Mouse (Mus musculus): ENCODE results near the gene Efcab12.
"Not testable (repeated sequence)": the region's sequence is repeated elsewhere in the genome, so short reads cannot be mapped to it uniquely, and the experiment has no call there.

Efcab12 gene

GRCm38 (mm10) chr6:115838161-115838597 is at the start of gene Efcab12:
TSS of gene Efcab12 (minus strand) at chr6:115838412.
- DNase-seq (ENCODE audit: low spot score) = no peak

GRCm38 (mm10) chr6:115886894-115887293 is 48.7 kb upstream of the Efcab12 start:
- DNase-seq (ENCODE audit: low spot score) = no peak

DNA sequence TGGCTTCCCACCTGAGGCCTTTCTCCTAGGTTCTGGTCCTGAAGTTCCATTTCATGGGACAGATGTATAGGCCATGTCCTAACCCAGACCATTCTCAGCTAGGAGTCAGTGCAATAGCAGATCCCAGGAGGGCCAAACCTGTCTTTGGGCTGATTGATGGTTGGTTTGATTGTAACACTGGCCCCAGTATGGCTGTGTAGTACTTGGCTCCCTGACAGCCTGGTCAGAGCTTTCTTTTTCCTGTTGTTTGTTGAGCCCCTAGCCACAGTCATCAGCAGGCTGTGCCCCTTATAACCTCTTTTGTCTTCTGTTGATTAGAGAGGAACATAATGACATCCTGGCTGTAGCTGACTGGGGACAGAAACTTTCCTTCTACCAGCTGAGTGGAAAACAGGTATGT is 45.8 kb upstream of the Efcab12 start:
- no peak for DNase-seq (ENCODE audit: low spot score)

GRCm38 (mm10) chr6:115880751-115881150 is 42.5 kb upstream of the Efcab12 start:
- DNase-seq (ENCODE audit: low spot score) = no peak

DNA sequence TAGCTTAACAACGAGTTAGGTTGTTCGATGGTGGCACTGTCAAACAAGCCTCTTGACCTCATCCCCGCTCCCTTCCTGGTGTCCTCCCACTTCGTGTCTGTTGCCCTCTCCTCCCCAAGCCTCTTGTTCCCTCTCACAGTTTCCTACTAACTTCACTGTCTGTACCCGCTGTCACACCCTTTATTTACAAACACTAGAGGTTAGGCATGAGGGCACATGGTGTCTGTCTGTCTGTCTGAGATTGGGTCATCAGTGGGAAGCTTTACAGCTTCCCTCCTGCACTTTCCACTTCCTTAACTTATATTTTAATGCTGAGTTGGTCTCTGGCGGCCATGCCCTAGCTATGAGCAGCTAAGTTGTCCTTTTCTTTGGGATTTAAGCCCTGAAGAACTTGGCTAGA is 41.5 kb upstream of the Efcab12 start:
- DNase-seq (ENCODE audit: low spot score) = no peak

DNA sequence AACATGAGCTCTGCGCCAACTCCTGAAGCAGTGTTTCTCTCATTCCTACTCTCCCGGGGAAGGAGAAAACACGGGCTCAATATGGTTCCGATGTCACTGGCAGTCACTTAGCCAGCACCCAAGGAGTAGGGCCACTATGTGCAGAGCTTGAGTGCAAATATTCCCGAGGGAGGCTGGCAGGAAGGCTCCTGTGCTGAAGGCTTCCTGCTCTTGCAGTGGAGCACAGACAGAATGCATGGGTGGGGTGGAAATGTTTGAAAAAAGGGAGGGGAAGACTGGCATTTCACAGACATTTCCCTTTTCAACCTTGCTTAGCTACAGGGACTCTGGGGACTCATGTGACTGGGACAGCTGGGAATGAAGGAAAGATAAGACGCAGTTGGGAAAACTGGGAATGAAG is 40.5 kb upstream of the Efcab12 start:
- DNase-seq (ENCODE audit: low spot score) = no peak

- DNase-seq (ENCODE audit: low spot score) = no peak
Measured at GRCm38 (mm10) chr6:115877239-115877638, 39.0 kb upstream of the Efcab12 start.

- not testable (repeated sequence) for DNase-seq (ENCODE audit: low spot score)
Measured at GRCm38 (mm10) chr6:115871318-115871717, 33.1 kb upstream of the Efcab12 start.

- DNase-seq (ENCODE audit: low spot score) = not testable (repeated sequence)
Measured at GRCm38 (mm10) chr6:115867157-115867556, 28.9 kb upstream of the Efcab12 start.

DNA sequence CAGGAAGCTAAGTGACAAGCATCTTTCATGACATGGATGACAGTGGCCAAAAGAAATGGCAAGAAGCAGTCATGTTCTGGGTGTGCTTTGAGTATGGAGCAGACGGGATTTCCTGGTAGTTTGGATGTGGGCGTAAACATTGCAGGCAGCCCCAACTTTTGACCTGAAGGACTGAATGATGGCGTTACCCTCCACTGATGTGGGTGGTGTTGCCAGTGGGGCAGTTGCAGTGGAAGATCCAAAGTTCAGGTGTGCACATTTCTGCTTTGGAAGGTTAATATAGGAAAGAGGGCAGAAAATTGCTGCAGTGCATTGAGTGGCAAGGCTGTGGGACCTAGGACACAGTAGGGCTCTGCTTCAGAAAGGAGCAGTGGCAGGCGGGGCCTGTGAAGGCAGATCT is 27.0 kb upstream of the Efcab12 start:
- no peak for DNase-seq (ENCODE audit: low spot score)

GRCm38 (mm10) chr6:115863340-115863841 is 25.2 kb upstream of the Efcab12 start:
- no peak for DNase-seq (ENCODE audit: low spot score)

DNA sequence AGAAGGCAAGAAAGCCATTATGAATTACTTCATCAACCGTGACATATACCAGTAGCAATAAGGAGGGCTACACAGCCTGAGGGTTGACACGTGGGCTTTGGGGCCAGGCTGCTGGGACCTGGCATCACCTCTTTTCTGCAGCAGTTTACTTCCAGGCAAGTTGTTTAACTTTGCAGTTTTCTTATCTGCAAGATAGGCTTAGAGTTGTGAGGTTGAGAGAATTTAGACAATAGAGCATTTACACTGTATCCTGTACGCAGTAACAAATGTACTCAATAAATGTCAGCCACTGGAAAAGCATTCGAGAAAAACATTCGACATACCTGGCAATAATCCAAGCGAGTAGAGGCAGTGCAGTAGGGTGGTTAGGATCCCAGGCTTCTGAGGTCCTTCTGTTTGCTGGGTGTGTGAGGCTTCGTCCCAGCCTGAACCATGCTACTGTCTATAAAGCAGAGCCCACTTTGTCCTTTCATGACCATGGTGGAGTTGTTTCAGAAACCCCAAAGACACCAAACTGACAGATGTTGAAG is 21.9 kb upstream of the Efcab12 start:
- DNase-seq (ENCODE audit: low spot score) = no peak

DNA sequence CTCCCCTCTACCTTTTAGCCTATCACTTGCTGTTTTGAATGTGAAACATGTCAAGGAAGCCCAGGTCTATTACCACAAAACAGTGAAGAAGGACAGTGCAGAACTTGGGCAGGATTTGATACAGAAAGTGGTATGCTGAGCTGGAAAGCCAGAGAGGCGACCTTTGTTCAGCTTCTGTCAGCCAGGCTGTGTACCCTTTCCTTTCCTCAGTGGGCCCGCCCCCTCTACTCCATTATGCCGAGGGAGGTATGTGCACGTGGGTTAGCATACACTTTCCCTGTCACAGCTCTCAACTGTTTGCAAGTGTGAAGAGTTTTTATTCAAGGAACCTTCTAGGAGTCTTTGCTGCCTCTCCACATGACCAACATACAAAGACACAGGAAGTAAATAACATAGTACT is 21.0 kb upstream of the Efcab12 start:
- DNase-seq (ENCODE audit: low spot score) = no peak

- DNase-seq (ENCODE audit: low spot score) = no peak
Measured at GRCm38 (mm10) chr6:115856361-115856745, 18.1 kb upstream of the Efcab12 start.

DNA sequence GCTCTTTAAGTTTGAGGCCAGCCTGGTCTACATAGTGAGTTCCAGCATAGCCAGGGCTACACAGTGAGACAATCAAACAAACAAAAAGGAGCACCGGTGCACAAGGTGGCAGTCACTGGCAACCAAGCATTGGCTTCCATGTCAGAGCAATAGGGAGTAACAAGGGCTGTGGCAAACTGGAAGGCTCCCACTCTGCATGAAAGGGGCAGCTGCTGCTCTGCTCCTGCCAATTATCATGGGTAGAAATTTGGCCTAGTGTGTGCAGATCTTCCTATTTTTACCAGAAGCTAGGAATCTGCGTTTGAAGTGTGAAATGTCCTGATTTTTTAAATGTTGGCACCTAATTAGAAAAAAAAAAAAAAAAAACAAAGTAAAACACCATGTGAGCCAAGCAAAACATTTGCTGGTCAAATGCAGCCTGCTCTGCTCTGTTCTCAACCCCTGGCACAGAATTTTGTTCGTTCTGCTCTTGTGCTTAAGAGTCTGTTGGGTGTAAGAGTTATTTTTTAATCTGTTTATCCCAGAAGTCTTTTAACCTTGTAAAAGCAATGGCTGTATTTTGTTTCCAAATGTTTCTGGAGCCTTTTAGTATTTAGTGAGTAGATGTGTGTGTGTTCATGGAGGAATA is 17.6 kb upstream of the Efcab12 start:
- no peak for DNase-seq (ENCODE audit: low spot score)

DNA sequence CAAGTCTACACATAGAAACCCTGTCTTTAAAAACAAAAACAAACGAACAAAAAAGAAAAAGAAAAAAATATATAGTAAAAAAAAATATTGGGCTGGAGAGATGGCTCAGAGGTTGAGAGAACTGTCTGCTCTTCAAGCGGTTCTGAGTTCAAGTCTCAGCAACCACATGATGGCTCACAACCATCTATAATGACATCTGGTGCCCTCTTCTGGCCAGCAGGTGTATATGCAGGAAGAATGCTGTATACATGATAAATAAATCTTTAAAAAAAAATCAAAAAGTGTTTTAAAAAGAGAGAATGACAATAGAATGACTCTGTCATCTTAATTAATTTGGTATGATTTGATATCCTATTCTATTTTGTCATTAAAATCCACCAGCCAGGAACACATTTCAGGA is 16.2 kb upstream of the Efcab12 start:
- DNase-seq (ENCODE audit: low spot score) = no peak

- DNase-seq (ENCODE audit: low spot score) = no peak
Measured at GRCm38 (mm10) chr6:115853985-115854384, 15.8 kb upstream of the Efcab12 start.

DNA sequence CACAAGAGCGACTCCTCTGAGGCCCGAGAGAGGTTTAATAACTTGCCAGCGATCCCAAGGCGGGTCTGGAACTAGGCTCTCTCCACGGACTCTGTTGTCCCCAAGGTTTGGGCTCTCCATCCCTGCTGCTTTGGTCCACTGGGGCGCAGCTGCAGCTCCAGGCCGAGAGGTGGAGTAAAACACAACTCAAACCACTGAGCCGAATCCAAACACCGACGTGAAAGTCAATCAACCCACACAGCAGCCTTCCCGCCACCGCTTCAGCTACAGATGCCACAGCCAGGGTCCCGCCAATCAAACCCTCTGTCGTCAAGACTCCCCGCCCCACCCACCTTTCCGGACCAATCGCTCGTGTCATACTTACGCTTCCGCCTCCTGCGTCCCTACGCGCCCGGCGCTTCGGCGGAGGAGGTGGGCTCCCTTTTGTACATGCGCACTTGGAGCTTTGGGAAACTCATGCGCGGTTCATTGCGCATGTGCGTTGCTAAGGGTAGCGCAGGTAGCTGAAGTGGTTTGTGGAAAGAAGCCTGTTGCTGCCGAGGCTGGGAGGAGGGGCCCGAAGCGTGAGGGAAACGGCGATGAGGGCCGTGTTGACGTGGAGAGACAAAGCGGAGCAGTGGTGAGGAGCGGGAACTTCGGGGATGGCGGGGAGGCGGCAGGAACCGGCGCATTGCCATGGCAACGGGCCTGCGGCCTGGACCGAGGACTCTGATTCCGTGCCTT is 15.0 kb upstream of the Efcab12 start, which contains the start of the genes Mbd4 and Ift122:
TSS of gene Mbd4 (minus strand) at position 281 of the 723 bp plus-strand sequence.
TSS of gene Ift122 (plus strand) at position 380 of the 723 bp plus-strand sequence.
- peak; percentile 95 for DNase-seq (ENCODE audit: low spot score)

DNA sequence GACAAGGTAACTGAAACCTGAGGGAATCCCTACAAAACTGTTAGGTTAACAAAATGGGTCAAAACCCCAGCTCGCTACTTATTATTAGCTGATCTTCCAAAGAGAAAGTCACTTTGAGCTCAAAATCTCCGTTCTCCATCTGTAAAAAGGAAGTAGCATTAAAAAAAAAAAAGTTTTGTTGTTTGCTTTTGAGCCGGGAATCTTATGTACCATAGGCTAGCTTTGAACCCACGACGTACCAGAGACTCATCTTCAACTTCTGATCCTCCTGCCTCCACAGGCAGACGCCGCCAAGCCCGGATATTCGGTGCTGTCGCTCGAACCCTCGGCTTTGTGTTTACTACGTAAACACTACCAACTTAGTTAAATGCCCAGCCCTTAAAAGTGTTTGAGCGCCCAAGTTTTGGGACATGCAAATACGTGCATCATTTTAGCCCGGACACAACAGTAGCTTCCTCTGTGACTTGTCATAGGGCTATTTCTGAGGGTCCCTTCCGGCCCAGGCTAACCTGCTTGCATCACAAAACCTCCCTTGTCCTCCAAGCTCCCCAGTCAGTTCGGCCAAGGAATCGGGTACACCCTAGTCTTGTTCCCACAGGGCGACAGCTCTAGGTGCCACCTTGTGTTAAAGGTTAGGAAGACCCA is 14.4 kb upstream of the Efcab12 start:
- no peak for DNase-seq (ENCODE audit: low spot score)

DNA sequence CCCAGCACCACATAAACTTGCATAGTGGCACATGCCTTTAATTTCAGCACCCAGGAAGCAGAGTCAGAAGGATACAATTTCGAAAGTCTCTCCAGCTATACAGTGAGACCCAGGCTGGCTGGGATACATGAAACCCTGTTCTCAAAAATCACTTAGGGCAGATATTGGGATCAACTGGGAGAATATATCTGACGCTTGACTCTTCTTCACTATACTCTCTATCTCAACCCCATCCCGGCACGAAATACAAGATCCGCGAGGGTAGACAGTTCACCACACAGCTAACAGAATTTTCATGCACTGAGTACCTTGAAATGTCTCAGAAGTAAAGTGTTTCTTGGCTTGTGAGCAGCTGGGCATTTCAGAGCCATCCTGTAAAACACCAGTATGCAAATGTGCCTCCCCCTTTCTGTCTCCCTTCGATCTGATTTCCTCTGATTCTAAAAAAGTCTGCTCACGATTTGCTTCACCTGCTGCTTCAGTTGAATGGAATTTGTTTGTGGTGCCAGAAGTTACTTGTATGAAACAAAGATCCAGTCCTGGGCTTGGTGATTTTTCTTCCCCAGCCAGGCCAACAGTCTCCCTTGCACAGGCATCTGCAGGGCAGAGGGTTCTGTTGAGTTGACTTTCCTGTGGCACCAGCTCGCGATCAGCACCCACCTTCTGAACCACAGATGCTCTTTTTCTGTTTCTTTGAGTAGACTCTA is 10.5 kb upstream of the Efcab12 start:
- DNase-seq (ENCODE audit: low spot score) = no peak

- DNase-seq (ENCODE audit: low spot score) = peak; percentile 57
Measured at GRCm38 (mm10) chr6:115846640-115847411, 8.6 kb upstream of the Efcab12 start.

All from spleen, adult 12 weeks (tissue).